Mouse (Mus musculus) C2C12 (cell line): ENCODE data around the gene Nfatc2ip.
"Not testable (repeated sequence)": the region's sequence is repeated elsewhere in the genome, so short reads cannot be mapped to it uniquely, and the experiment has no call there.

Experiments used
- CEBPB ChIP-seq: IDR thresholded peaks from one replicate; pipeline ENCODE4 v1.6.1; 2011; ENCODE audit warnings: low read depth, mild to moderate bottlenecking, control low read depth, moderate library complexity
- CTCF ChIP-seq: IDR thresholded peaks from one replicate; pipeline ENCODE4 v1.5.1; 2011; ENCODE audit not compliant: control insufficient read depth, insufficient read depth, insufficient read length
- FOSL1 ChIP-seq: IDR thresholded peaks from one replicate; pipeline ENCODE4 v1.8.0; 2011; ENCODE audit warnings: mild to moderate bottlenecking, low read length; ENCODE audit not compliant: poor library complexity, insufficient read depth, severe bottlenecking
- MAX ChIP-seq: IDR thresholded peaks from one replicate; pipeline ENCODE4 v1.6.1; 2011; ENCODE audit warnings: mild to moderate bottlenecking, control low read depth
- MYOD1 ChIP-seq: IDR thresholded peaks from one replicate; pipeline ENCODE4 v1.6.1; 2011; ENCODE audit warnings: low read depth; ENCODE audit not compliant: control insufficient read depth, insufficient read length
- USF1 ChIP-seq: IDR thresholded peaks from one replicate; pipeline ENCODE4 v1.6.1; 2011; ENCODE audit warnings: low read depth, mild to moderate bottlenecking, control low read depth, moderate library complexity

DNA sequence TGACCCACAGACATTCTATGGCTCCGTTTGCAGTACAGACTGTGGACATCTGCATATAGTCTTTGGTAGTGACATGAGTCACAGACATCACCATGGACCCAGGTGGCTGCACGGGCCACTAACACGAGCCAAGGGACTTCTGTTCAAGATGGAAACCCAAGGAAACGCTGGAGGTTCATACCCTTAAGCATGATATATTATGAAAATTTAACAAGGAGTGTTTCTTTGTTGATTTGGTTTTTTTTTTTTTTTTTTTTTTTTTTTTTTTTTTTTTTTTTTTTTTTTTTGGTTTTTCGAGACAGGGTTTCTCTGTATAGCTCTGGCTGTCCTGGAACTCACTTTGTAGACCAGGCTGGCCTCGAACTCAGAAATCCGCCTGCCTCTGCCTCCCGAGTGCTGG lies 6.0 kb upstream of the Nfatc2ip start:
- TF ChIP-seq CTCF, USF1, MYOD1, MAX, CEBPB, FOSL1: not testable (repeated sequence)
